18 mouse cellular contexts compared by ENCODE assay signal in the genomic region with DNA sequence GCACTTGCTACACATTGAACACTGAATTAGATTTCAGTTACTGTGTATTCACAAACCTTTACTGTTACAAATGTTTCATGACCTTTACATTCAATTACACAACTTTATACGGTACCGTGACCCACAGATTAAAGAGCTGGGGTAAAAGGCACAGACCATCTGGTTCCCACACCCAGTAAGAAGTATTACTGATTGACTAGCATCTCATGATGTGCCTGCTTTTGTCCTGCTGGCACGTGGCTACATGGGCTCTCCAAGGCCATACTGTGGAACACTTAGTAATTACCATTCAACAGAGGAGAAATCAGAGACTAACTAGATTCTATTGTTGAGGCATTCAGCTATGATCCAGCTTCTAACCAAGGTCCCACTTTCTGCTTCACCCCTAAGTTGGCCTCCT. TPM values are rescaled to one million over a fixed set of nuclear protein-coding genes. Genes with fewer than 3 reads are reported as not detected.
"Had no signal": no experiment of that assay in that cellular context is flagged by ENCODE, and none has a peak within 500 bp of the region (broad histone marks: within the 10 kb centered on the region; RNA-seq: fewer than 3 reads in every experiment).

No protein-coding gene starts in this region.

- H3K27ac ChIP-seq: midbrain, embryonic 10.5 days; midbrain, embryonic 12.5 days; neural tube, embryonic 13.5 days; neural tube, embryonic 15.5 days; stomach, embryonic 15.5 days; stomach, postnatal 0 days had no signal

- H3K36me3 ChIP-seq: midbrain, embryonic 10.5 days; midbrain, embryonic 12.5 days; neural tube, embryonic 13.5 days; neural tube, embryonic 15.5 days; stomach, embryonic 15.5 days had no signal

- H3K27me3 ChIP-seq: midbrain, embryonic 12.5 days; neural tube, embryonic 13.5 days; neural tube, embryonic 15.5 days; stomach, embryonic 15.5 days had no signal

- ATAC-seq: midbrain, embryonic 16.5 days had no signal

- H3K4me3 ChIP-seq: midbrain, embryonic 10.5 days; midbrain, embryonic 12.5 days; myocyte; neural tube, embryonic 13.5 days; neural tube, embryonic 15.5 days; stomach, embryonic 15.5 days had no signal

- H3K9ac ChIP-seq: lung, embryonic 14.5 days; midbrain, embryonic 12.5 days; neural tube, embryonic 13.5 days; neural tube, embryonic 15.5 days; stomach, embryonic 15.5 days had no signal

- H3K9me3 ChIP-seq: midbrain, embryonic 10.5 days; midbrain, embryonic 12.5 days; neural tube, embryonic 13.5 days; neural tube, embryonic 15.5 days; stomach, embryonic 15.5 days had no signal

- H3K4me2 ChIP-seq: lung, embryonic 14.5 days; midbrain, embryonic 12.5 days; neural tube, embryonic 13.5 days; neural tube, embryonic 15.5 days; stomach, embryonic 15.5 days had no signal

- DNase-seq: lung, adult 18-20 months; lung, embryonic 14.5 days; lung, postnatal 10 days; lung, postnatal 4 days; right cerebral cortex, postnatal 14 days; thymus, adult 2 months; thymus, postnatal 25 days; thymus, postnatal 4 days had no signal

- H3K4me1 ChIP-seq: midbrain, embryonic 10.5 days; midbrain, embryonic 12.5 days; neural tube, embryonic 13.5 days; neural tube, embryonic 15.5 days had no signal

RNA-seq across cellular contexts. Expression of a gene that starts 32.9 kb away (rescaled TPM):
- total RNA-seq: megakaryocyte-erythroid progenitor cell, adult 5-6 weeks had no signal
- polyA plus RNA-seq: midbrain, embryonic 10.5 days; midbrain, embryonic 12.5 days; midbrain, embryonic 14.5 days; myocyte; neural tube, embryonic 15.5 days had no signal
